Mouse (Mus musculus) limb, embryonic 10.5 days (tissue): ENCODE measurements around the gene Taar9. TPM values are rescaled to one million over a fixed set of nuclear protein-coding genes. Genes with fewer than 3 reads are reported as not detected.
"Not testable (repeated sequence)": the region's sequence is repeated elsewhere in the genome, so short reads cannot be mapped to it uniquely, and the experiment has no call there.

Source experiments
- DNase-seq: peaks from one replicate; pipeline ENCODE4 v3.0.0-alpha.2; 2017; ENCODE audit warnings: low spot score
- H3K27ac ChIP-seq: fragments of 300-500 bp; sonication (generic); 2 replicates; pipeline ENCODE4 v1.5.1; 2016; ENCODE audit warnings: mild to moderate bottlenecking
- H3K27me3 ChIP-seq: fragments of 300-500 bp; sonication (generic); 2 replicates; pipeline ENCODE4 v1.6.1; 2016; ENCODE audit warnings: low read depth, mild to moderate bottlenecking; ENCODE audit not compliant: poor library complexity, severe bottlenecking
- H3K36me3 ChIP-seq: fragments of 300-500 bp; sonication (generic); 2 replicates; pipeline ENCODE4 v1.6.1; 2016; ENCODE audit warnings: mild to moderate bottlenecking, moderate library complexity
- H3K4me1 ChIP-seq: fragments of 300-500 bp; sonication (generic); 2 replicates; pipeline ENCODE4 v1.6.1; 2016
- H3K4me3 ChIP-seq: fragments of 300-500 bp; sonication (generic); 2 replicates; pipeline ENCODE4 v1.5.1; 2016; ENCODE audit warnings: mild to moderate bottlenecking, moderate library complexity
- H3K9me3 ChIP-seq: fragments of 300-500 bp; sonication (generic); replicated peaks from 2 replicates; pipeline ENCODE4 v1.6.1; 2016; ENCODE audit warnings: mild to moderate bottlenecking
- WGBS: fragments of 180-500 bp; shearing (Covaris S2); methylation state at CpG from one replicate; pipeline ENCODE4 v1.1.7; 2016; 5-methylcytosine and 5-hydroxymethylcytosine counted together
- polyA plus RNA-seq: library from polyadenylated mRNA; unstranded; fragments of >200 nt; fragmentation: Nextera tagmentation; extraction: Ambion mirVana; gene quantifications from 2 replicates; pipeline ENCODE4 v1.2.1, GENCODE M21; 2016

The Taar9 gene
- polyA plus RNA-seq, 1 experiment from 2014 or later = not detected

DNA sequence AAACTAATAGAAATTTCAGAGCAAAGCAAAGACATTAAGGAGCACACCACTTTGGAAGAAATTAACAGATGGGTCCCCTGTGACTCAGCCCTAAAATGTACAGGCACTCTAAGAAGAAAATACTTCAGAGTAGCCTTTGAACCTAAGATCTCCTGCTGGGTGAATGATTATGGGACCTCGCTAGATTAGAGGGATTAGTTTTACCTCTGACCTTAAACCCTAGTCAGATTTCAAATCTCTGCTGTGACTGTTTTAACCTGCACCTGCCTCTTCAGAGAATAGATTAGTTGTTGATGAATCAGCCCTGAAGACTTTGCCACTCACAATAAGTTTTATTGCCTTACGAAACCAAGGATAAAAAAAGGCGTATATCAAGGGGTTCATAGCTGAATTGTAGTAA lies 1.1 kb downstream of the Taar9 start:
- no peak overlapping the region for H3K27ac ChIP-seq
- 53% methylated on average over 3 of the region's 3 CpGs for WGBS

DNA sequence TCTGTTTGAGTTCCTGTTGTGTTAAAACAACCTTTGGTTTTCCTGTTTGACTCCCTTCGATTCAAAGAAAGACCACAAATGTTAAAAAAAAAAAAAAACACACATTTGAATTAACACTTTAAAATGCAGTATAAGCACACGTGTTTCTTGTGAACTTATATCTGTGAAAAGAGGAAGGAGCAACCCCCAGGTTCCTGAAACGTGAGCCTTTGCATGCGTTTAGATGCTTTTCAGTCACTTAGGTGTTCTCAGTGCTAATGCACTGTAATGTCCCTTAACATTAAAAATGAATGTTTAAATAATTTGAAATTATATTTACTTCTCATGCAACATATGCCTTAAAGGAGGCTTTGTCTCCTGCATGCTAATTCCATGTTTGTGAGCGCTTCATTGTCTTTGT lies 1.6 kb downstream of the Taar9 start:
- WGBS = 73% methylated on average over 5 of the region's 5 CpGs
- H3K4me3 ChIP-seq = no peak overlapping the region
- H3K36me3 ChIP-seq = no peaks in the 10 kb centered on the region
- no peaks in the 10 kb centered on the region for H3K9me3 ChIP-seq
- H3K27ac ChIP-seq = no peak overlapping the region
- DNase-seq = no peak
- H3K4me1 ChIP-seq = peaks cover 11% of the 10 kb centered on the region
- no peaks in the 10 kb centered on the region for H3K27me3 ChIP-seq

More for the DNA sequence above, 1.1 kb downstream of the Taar9 start:
- Histone ChIP-seq H3K4me3 (no peak overlapping the region), H3K4me1 (peaks cover 11% of the 10 kb centered on the region), H3K9me3 (no peaks in the 10 kb centered on the region), H3K36me3 (no peaks in the 10 kb centered on the region), H3K27me3 (no peaks in the 10 kb centered on the region)
- DNase-seq = no peak

DNA sequence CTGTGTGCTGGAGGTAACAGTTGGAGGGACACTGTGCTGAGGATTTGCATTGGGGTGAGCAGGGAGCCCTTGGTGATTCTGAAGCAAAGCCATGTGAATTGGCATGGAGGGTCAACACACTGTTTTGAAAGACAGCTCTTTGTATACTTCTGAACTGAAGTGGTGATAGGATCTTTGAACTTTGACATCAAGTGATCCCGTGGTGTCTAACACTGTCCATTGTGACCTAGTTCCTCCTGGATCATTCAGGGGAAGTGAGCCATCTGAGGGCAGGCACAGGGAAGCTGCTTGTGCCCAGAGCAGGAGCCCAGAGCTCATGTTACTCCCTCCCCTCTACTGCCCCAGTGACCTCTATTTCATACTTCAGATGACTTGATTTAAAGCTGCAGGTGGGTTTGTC lies 6.0 kb downstream of the Taar9 start:
- not testable (repeated sequence) for H3K27ac ChIP-seq, H3K9me3 ChIP-seq
- 48% methylated on average over 1 of the region's 1 CpGs for WGBS

DNA sequence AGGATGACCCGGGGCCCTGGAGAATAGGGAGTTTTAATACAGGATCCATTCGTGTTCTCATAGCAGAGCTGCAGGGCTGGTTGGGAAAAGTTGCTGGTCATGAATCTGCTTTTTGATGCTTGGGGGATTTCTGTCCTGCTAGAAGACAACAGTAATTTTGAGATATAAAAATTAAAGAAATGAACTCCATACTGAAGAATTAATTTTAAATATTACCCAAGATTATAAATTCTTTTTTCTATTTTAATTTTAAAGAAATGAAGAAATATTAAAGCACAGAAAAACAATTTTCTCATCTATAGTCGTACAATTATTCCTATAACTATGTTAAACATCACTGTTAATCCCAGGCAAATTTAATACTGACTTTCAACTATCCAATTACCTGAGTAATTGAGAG lies 7.5 kb downstream of the Taar9 start, which contains the start of gene Taar8c:
Taar8c (minus strand) TSS at position 101 of the 400 bp plus-strand sequence.
- H3K9me3 ChIP-seq, DNase-seq, H3K27me3 ChIP-seq, H3K4me3 ChIP-seq, H3K36me3 ChIP-seq, H3K27ac ChIP-seq, H3K4me1 ChIP-seq: not testable (repeated sequence)
- 89% methylated on average over 1 of the region's 3 CpGs for WGBS

More for the DNA sequence above, 6.0 kb downstream of the Taar9 start:
- DNase-seq, H3K4me3 ChIP-seq, H3K27me3 ChIP-seq, H3K4me1 ChIP-seq, H3K36me3 ChIP-seq: not testable (repeated sequence)

DNA sequence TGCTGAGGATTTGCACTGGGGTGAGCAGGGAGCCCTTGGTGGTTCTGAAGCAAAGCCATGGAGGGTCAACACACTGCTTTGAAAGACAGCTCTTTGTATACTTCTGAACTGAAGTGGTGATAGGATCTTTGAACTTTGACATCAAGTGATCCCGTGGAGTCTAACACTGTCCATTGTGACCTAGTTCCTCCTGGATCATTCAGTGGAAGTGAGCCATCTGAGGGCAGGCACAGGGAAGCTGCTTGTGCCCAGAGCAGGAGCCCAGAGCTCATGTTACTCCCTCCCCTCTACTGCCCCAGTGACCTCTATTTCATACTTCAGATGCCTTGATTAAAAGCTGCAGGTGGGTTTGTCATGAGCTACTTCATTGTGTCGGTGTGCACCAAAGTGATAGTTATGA lies 12.3 kb downstream of the Taar9 start:
- H3K4me1 ChIP-seq, DNase-seq, H3K9me3 ChIP-seq, H3K27ac ChIP-seq, H3K36me3 ChIP-seq, H3K4me3 ChIP-seq, H3K27me3 ChIP-seq: not testable (repeated sequence)
- WGBS = 63% methylated on average over 2 of the region's 2 CpGs

DNA sequence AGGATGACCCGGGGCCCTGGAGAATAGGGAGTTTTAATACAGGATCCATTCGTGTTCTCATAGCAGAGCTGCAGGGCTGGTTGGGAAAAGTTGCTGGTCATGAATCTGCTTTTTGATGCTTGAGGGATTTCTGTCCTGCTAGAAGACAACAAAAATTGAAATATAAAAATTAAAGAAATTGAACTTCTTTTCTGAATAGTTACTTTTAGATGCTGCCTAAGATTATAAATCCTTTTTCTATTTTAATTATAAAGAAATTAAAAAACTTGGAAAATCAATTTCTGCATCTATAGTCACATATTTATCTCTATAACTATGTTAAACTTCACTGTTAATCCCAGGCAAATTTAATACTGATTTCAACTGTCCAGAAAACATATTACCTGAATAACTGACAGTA lies 17.1 kb downstream of the Taar9 start, which contains the start of gene Taar8b:
Taar8b (minus strand) TSS at position 101 of the 400 bp plus-strand sequence.
- 80% methylated on average over 2 of the region's 2 CpGs for WGBS
- Histone ChIP-seq H3K9me3 (no peaks in the 10 kb centered on the region), H3K27me3 (no peaks in the 10 kb centered on the region), H3K4me1 (no peaks in the 10 kb centered on the region), H3K4me3 (no peak within 1 kb of the TSS), H3K36me3 (no peaks in the 10 kb centered on the region), H3K27ac (no peak within 1 kb of the TSS)
- DNase-seq = no peak

DNA sequence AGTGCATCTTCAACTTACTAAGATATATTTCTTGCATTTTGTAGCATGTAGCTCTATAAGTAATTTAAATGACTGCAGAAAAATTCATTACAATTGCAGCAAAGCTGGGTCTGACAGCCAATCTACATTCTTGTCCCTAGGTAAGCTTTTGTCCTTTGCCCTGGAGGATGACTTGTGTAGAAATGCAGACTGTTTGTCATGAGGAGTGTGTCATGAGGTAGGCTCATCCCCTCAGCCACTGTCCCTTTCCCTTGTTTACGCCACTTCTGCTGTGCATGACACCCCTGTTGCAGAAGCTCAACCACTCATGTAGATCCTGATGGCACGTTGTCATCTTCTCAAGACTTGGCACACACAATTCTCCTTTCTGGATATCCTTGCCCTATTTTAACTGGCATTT lies 22.2 kb downstream of the Taar9 start:
- H3K9me3 ChIP-seq = no peaks in the 10 kb centered on the region
- H3K36me3 ChIP-seq = no peaks in the 10 kb centered on the region
- no peak overlapping the region for H3K4me3 ChIP-seq
- H3K27me3 ChIP-seq = no peaks in the 10 kb centered on the region
- DNase-seq = no peak
- no peak overlapping the region for H3K27ac ChIP-seq
- no peaks in the 10 kb centered on the region for H3K4me1 ChIP-seq
- WGBS = 98% methylated on average over 2 of the region's 2 CpGs

DNA sequence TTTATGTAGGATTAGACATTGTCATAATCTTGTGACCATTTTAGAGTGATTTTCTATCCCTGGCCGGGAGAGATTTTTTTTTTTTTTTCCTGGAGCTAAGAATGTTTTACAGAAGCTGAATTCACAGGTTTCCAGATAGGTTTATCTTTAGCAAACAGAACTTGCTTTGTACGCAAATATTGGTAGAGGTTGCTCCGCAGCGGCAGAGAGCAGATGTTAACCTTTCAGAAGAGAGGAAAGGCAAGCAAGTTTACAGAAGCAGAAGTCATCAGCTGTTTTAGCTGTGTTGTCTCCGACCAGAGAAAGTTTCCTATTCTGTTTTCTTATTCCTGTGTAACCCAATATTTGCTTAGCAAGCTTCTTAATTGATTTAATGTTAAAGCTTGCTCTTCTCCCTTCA lies 22.8 kb downstream of the Taar9 start:
- Histone ChIP-seq H3K36me3 (no peaks in the 10 kb centered on the region), H3K27ac (no peak overlapping the region), H3K27me3 (no peaks in the 10 kb centered on the region), H3K4me1 (no peaks in the 10 kb centered on the region), H3K4me3 (no peak overlapping the region), H3K9me3 (no peaks in the 10 kb centered on the region)
- WGBS = 91% methylated on average over 5 of the region's 5 CpGs
- DNase-seq = no peak

DNA sequence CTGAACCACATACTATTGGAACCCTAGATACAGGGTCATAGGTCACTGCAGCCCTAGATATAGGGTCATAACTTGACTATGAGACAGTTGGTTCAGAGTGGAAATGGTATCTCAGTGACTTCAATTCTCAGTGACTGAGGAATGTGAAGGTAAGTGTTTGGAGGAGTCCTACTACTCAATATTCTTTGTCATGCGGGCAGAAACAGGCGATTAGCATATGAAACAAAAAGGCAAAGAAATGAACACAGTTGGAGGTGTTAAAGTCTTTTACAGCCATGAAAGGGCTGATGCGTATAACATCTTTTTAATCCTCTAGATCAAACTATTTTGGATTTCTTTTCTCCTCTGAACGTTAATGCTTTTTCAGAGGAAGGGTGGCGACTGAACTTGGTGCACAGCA lies 23.4 kb downstream of the Taar9 start:
- H3K4me3 ChIP-seq = no peak overlapping the region
- no peaks in the 10 kb centered on the region for H3K27me3 ChIP-seq
- no peaks in the 10 kb centered on the region for H3K9me3 ChIP-seq
- H3K4me1 ChIP-seq = no peaks in the 10 kb centered on the region
- 82% methylated on average over 5 of the region's 5 CpGs for WGBS
- no peak for DNase-seq
- no peaks in the 10 kb centered on the region for H3K36me3 ChIP-seq
- H3K27ac ChIP-seq = no peak overlapping the region

DNA sequence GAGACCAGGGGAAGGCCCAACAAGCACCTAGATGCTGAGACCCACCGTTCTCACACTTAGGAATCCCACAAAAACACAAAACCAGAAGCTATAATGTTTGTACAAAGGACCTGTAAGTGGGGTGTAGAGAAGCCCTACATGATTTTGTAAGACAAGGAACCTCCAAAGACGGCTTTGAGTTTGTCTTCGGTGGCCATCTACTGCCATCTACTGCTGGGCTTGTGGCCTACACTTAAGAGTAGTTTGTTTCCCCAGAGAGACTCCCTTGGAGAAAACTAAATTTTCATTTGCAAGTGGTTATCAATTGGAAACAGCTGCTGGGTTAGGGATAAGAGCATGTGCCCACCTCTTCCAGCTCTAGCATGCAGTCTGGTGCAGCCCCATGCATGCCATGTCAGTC lies 29.2 kb downstream of the Taar9 start:
- 45% methylated on average over 3 of the region's 3 CpGs for WGBS
- Histone ChIP-seq H3K4me3 (no peak overlapping the region), H3K27me3 (no peaks in the 10 kb centered on the region), H3K36me3 (no peaks in the 10 kb centered on the region), H3K4me1 (no peaks in the 10 kb centered on the region), H3K9me3 (no peaks in the 10 kb centered on the region), H3K27ac (no peak overlapping the region)
- DNase-seq = peak; percentile 38

DNA sequence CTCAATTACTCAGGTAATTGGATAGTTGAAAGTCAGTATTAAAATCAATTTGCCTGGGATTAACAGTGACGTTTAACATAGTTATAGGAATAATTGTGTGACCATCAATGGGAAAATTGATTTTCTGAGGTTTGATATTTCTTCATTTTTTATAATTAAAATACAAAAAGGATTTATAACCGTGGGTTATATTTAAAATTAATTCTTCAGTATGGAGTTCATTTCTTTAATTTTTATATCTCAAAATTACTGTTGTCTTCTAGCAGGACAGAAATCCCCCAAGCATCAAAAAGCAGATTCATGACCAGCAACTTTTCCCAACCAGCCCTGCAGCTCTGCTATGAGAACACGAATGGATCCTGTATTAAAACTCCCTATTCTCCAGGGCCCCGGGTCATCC lies 33.1 kb downstream of the Taar9 start, which contains the start of gene Taar8a:
Taar8a (plus strand) TSS at position 301 of the 400 bp plus-strand sequence.
- WGBS = 82% methylated on average over 2 of the region's 4 CpGs
- not testable (repeated sequence) for H3K27me3 ChIP-seq, H3K4me1 ChIP-seq, H3K4me3 ChIP-seq, H3K36me3 ChIP-seq, DNase-seq, H3K9me3 ChIP-seq, H3K27ac ChIP-seq

DNA sequence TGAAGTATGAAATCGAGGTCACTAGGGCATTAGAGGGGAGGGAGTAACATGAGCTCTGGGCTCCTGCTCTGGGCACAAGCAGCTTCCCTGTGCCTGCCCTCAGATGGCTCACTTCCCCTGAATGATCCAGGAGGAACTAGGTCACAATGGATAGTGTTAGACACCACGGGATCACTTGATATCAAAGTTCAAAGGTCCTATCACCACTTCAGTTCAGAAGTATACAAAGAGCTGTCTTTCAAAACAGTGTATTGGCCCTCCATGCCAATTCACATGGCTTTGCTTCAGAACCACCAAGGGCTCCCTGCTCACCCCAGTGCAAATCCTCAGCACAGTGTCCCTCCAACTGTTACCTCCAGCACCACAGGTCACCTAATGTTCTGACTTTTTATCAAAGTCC lies 34.6 kb downstream of the Taar9 start:
- H3K4me3 ChIP-seq, DNase-seq, H3K27me3 ChIP-seq, H3K27ac ChIP-seq, H3K9me3 ChIP-seq, H3K36me3 ChIP-seq, H3K4me1 ChIP-seq: not testable (repeated sequence)
- 63% methylated on average over 2 of the region's 2 CpGs for WGBS

DNA sequence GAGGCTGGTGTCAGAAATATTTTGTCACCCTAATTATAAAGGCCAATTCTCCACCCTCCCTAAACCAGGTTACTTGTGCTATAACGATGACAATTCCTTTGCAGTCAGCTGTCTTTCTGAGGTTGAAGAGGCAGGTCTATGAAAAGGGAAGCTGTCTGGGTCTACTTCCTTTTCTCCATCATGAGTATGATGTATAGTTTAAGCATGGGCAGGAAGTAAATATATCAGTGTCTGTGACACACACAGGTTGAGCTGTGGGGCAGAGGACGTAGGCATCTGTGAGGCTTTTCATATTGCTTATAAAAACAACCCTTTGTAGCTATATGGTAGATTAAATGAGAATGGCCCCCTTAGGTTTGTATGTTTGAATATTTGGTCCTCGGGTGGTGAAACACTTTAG lies 50.3 kb downstream of the Taar9 start:
- H3K36me3 ChIP-seq = no peaks in the 10 kb centered on the region
- no peaks in the 10 kb centered on the region for H3K27me3 ChIP-seq
- H3K9me3 ChIP-seq = no peaks in the 10 kb centered on the region
- H3K4me3 ChIP-seq = no peak overlapping the region
- no peak overlapping the region for H3K27ac ChIP-seq
- whole genome bisulfite sequencing = 88% methylated on average over 3 of the region's 3 CpGs
- H3K4me1 ChIP-seq = no peaks in the 10 kb centered on the region
- DNase-seq = no peak
